In genomic region chrX:140456751-140457491, GRCm38 (mm10) we compare ENCODE assay signal across 8 mouse cellular contexts. TPM values are rescaled to one million over a fixed set of nuclear protein-coding genes. Genes with fewer than 3 reads are reported as not detected.
DNase-seq lines count a peak whose midpoint lies in the region; ATAC-seq lines count a peak whose summit lies in the region.

No protein-coding gene starts in this region.

- H3K27me3 ChIP-seq in heart, embryonic 10.5 days (ENCODE audit: insufficient read depth, poor library complexity, severe bottlenecking) = peaks cover 9% of the 10 kb centered on the region; the same call in 1 of the 2 replicates
- H3K27me3 ChIP-seq in midbrain, embryonic 13.5 days = peaks cover 17% of the 10 kb centered on the region; the same call in 1 of the 2 replicates

- peak; percentile 31 for DNase-seq in embryo, embryonic 10 days (ENCODE audit: low spot score)
- no peak for DNase-seq in embryo, embryonic 9.5 days (ENCODE audit: extremely low spot score)
- DNase-seq in A20 (ENCODE audit: low read depth, low spot score) = peak; percentile 56
- no peak for DNase-seq in heart, embryonic 10.5 days (ENCODE audit: low spot score)
- DNase-seq in left cerebral cortex, postnatal 25 days (ENCODE audit: low spot score in 2 of 2) = peak; percentile 3 to 14
- peak; percentile 9 for DNase-seq in yolk sac, embryonic 10.5 days (ENCODE audit: low spot score)

- no peaks in the 10 kb centered on the region for H3K4me1 ChIP-seq in brown adipose tissue, adult 24 weeks (ENCODE audit: control insufficient read depth, insufficient read depth, insufficient read length, low read length)
- no peaks in the 10 kb centered on the region for H3K4me1 ChIP-seq in heart, embryonic 10.5 days
- H3K4me1 ChIP-seq in midbrain, embryonic 13.5 days (replicated peaks) = 0 out of 2 replicates have a peak, but pooled peaks cover 9% of the 10 kb centered on the region

- H3K36me3 ChIP-seq in heart, embryonic 10.5 days = no peaks in the 10 kb centered on the region
- H3K36me3 ChIP-seq in midbrain, embryonic 13.5 days = no peaks in the 10 kb centered on the region

- H3K9me3 ChIP-seq in heart, embryonic 10.5 days = no peaks in the 10 kb centered on the region
- H3K9me3 ChIP-seq in midbrain, embryonic 13.5 days = no peaks in the 10 kb centered on the region

- H3K27ac ChIP-seq in brown adipose tissue, adult 24 weeks (replicated peaks; ENCODE audit: low read depth, low read length) = peak overlapping the region; percentile 26; the same call in 1 of the 2 replicates
- H3K27ac ChIP-seq in heart, embryonic 10.5 days = peak overlapping the region; percentile 83
- H3K27ac ChIP-seq in midbrain, embryonic 13.5 days = peak overlapping the region; percentile 25; the same call in 1 of the 2 replicates

- intact Hi-C loops in left cerebral cortex, postnatal 25 days (cut with DNase I) = no loop called here

- H3K4me2 ChIP-seq in midbrain, embryonic 13.5 days (replicated peaks) = peak overlapping the region; percentile 57

- 23% methylated on average over 39 of the region's 39 CpGs for WGBS in heart, embryonic 10.5 days
- WGBS in midbrain, embryonic 13.5 days = 31% methylated on average over 39 of the region's 39 CpGs

- peak; percentile 78 for ATAC-seq in midbrain, embryonic 13.5 days

- H3K4me3 ChIP-seq in brown adipose tissue, adult 24 weeks (ENCODE audit: insufficient read depth, low read depth, low read length) = peak overlapping the region; percentile 76
- H3K4me3 ChIP-seq in heart, embryonic 10.5 days = peak overlapping the region; percentile 66
- peak overlapping the region; percentile 55 for H3K4me3 ChIP-seq in midbrain, embryonic 13.5 days (replicated peaks)

- H3K9ac ChIP-seq in midbrain, embryonic 13.5 days (replicated peaks) = peak overlapping the region; percentile 65

RNA-seq across cellular contexts. Expression of gene Prps1, which starts 0.5 kb away (rescaled TPM):
- polyA plus RNA-seq in brown adipose tissue, adult 24 weeks (2012; ENCODE audit: insufficient read depth, insufficient read length, missing spikeins) = 18.1 and 23.7 TPM in 2 replicates
- 61.1 and 74.9 TPM in 2 replicates for polyA plus RNA-seq in heart, embryonic 10.5 days (2016; fragmentation: Nextera tagmentation; extraction: Ambion mirVana)
- 10 to 100 TPM; 63.5 to 83.1 TPM for total RNA-seq in left cerebral cortex, postnatal 25 days (2021)
- 64.2 and 66.4 TPM in 2 replicates for polyA plus RNA-seq in midbrain, embryonic 13.5 days (2015; fragmentation: Nextera tagmentation; extraction: Ambion mirVana)

Comparison
In these comparisons a context has a peak if more than half of its experiments do, and no peak if none do; other contexts are left out.
1. DNase-seq: peak in embryo, embryonic 10 days (single experiment), A20 (single experiment), left cerebral cortex, postnatal 25 days (2 of 2) and yolk sac, embryonic 10.5 days (single experiment); none in embryo, embryonic 9.5 days (single experiment) and heart, embryonic 10.5 days (single experiment).
2. H3K27ac ChIP-seq: peak in every context shown above with its lines; median percentile 83 in heart, embryonic 10.5 days; 26 in brown adipose tissue, adult 24 weeks; 25 in midbrain, embryonic 13.5 days.
3. Peak in every context shown above with its lines, with median percentiles within 50 percentile points of each other: H3K4me3 ChIP-seq.